Mouse (Mus musculus): ENCODE results near the gene Gm5485.

Gm5485 gene

GRCm38 (mm10) chr16:48412246-48412645 is at the start of gene Gm5485:
Gene Gm5485 (minus strand): TSS chr16:48412416.
- no peak for DNase-seq

- DNase-seq, result no peak
Observed at GRCm38 (mm10) chr16:48453264-48453663, 41.0 kb upstream of the Gm5485 start.

DNA sequence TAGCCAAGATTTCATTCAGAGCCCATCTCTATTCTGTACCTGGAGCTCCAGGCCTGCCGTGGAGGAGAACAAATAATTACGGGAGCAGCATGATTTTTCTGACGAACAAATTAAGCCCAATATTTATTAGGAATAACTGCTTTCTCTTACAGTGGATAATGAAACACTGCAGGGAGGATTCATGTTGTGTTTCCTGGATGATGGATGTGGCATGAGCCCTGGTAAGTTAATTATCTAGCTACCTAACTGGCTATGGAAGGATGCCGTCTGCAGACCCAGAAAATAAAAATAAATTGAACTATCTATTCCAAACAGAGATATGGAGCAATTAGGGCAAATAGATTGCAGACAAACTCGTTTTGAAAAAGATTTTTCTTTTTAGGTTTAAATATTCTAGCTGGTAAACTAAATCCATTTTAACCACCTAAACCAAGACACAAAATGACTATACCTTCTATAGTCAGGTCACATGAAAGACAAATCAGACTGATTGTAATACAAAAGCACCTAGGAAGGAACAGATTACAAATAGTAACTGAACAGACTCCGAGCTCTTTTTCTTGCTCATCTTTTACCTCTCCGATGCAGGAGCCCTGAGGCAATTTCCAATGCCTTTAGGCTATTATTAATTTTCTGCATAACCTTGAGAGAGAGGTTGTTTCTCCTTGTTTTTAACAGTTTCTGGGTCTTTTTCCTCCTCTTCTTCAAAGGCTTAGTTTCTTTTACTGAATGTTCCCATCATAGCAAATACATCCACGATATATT is 34.1 kb upstream of the Gm5485 start:
- no peak for DNase-seq

- DNase-seq, result peak; percentile 85
Observed at GRCm38 (mm10) chr16:48444589-48444988, 32.4 kb upstream of the Gm5485 start.

- DNase-seq, result no peak
Observed at GRCm38 (mm10) chr16:48437476-48437875, 25.3 kb upstream of the Gm5485 start.

GRCm38 (mm10) chr16:48435454-48435853 is 23.2 kb upstream of the Gm5485 start:
- no peak for DNase-seq

- DNase-seq, result no peak
Observed at GRCm38 (mm10) chr16:48431027-48431426, 18.8 kb upstream of the Gm5485 start, which contains the start of gene Morc1. Gene Morc1 (plus strand): TSS chr16:48431237.

GRCm38 (mm10) chr16:48429427-48429826 is 17.2 kb upstream of the Gm5485 start:
- DNase-seq, result peak; percentile 27

GRCm38 (mm10) chr16:48424069-48424468 is 11.9 kb upstream of the Gm5485 start:
- no peak for DNase-seq

- DNase-seq, result no peak
Observed at GRCm38 (mm10) chr16:48422501-48422900, 10.3 kb upstream of the Gm5485 start.

GRCm38 (mm10) chr16:48419035-48419434 is 6.8 kb upstream of the Gm5485 start:
- DNase-seq, result no peak

GRCm38 (mm10) chr16:48418557-48418956 is 6.3 kb upstream of the Gm5485 start:
- no peak for DNase-seq

DNA sequence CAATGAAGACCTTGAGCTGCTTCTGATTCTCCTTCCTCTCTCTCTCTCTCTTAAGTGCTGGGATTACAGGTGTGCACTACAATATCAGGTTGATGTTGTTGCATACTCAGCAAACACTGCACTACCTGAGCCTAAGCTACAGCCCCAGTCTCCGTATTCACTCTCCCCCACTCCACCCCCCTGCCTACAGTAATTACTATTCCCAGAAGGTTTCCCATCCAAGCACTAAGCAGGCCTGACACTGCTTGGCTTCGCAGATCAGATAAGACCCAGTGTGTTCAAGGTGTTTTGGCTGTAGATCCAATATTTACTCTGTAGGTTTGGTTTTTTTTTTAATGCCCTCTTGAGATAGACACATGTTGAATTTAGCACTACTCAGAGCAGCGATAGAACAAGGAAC is 2.1 kb downstream of the Gm5485 start:
- DNase-seq, result no peak

- DNase-seq, result no peak
Observed at GRCm38 (mm10) chr16:48409580-48409979, 2.6 kb downstream of the Gm5485 start.

- no peak for DNase-seq
Observed at GRCm38 (mm10) chr16:48405674-48406403, 6.4 kb downstream of the Gm5485 start.

DNA sequence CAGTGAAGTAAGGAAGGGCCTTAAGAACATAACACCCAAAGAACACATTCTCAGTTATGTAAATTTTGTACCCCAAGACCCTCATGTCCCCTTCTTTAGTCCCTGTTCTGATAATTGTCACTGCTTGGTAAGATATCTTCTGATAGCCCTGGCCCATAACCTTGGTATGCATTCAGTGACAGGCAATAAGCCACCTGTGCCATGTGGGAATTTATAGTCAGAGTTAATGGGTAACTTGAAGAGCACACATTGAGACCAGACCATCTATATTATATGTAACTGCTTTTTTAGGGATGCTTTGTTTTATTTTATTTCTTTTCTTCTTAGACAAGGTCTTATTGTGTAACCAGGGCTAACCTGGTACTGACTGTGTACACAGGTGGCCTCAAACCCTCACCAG is 8.2 kb downstream of the Gm5485 start:
- DNase-seq, result no peak

- no peak for DNase-seq
Observed at GRCm38 (mm10) chr16:48403423-48403822, 8.8 kb downstream of the Gm5485 start.

DNA sequence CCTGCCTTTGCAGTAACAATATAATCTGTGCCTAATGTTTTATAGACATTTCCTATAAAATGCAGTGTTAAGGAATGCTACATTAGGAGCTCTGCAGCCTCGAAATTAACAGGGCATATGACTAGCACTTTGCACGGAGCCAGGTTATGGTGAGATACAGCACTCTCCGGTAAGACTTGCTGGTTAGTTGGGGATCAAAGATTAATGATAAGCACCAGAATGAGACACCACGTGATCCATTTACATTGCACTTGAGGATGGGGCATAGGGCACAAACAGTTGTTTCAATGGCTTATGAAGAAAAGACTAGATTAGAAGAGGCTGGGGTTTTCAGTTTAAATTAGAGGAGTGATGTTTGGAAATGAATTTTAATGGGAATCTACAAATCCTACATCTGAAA is 9.3 kb downstream of the Gm5485 start:
- no peak for DNase-seq

GRCm38 (mm10) chr16:48395278-48395677 is 16.9 kb downstream of the Gm5485 start:
- DNase-seq, result no peak

DNA sequence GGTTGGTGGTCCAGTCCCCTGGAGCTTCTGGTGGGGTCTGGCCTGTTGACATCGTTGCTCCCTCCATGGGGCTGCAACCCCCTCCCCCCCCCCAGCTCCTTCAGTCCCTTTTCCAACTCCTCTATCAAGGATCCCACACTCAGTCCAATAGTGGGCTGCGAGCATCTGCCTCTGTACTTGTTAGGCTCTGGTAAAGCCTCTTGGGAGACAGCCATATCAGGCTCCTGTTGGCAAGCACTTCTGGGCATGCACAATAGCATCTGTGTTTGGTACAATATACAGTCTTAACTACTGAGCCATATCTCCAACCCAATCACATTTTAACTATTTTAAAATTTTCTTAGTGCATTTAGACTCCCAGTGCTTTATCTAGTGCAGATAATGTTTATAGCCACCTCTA is 25.2 kb downstream of the Gm5485 start:
- DNase-seq, result no peak

GRCm38 (mm10) chr16:48383582-48384257 is 28.5 kb downstream of the Gm5485 start:
- no peak for DNase-seq

DNA sequence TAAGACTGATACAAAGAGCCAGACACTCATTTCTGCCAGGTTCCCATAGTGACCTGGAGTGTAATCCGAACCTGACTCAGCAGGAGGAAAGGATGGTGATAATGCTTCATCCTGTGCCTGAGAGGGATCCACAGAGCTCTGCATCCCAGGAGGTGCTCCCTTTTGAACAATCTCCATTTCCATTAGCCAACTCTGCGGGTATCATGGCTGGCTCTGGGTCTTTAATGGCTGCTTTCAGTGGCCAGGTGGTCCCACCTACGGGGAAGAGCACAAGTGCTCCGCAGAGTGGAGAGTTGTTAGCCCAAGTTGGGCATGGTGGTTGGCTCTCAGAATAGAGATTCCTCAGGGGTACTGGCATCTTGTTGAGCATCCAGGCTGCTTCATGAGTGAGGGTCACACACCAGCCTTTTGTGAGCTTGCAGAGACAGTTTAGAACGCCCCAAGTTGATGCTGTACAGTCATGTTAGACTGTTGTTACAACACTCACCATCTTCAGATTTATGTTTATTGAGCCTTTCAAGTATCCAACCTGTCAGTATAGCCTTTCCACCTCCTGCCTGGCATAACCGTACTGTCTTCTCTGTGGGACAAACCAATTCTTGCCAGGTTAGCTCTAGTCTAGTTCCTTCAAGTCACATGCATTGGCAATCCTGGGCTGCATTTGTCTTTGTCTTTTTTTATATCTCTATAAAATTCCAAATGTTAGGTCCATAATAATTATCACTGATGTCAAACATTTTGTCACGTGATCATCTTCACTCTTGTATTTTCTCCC is 38.3 kb downstream of the Gm5485 start:
- no peak for DNase-seq

- no peak for DNase-seq
Observed at GRCm38 (mm10) chr16:48372461-48372860, 39.8 kb downstream of the Gm5485 start.
